Mouse (Mus musculus) C2C12 (cell line): ENCODE measurements around the gene Hip1r. TPM values are rescaled to one million over a fixed set of nuclear protein-coding genes. Genes with fewer than 3 reads are reported as not detected.

Experiments used
- H3K27me3 ChIP-seq: one replicate; pipeline ENCODE4 v1.6.1; 2011; ENCODE audit not compliant: control insufficient read depth, insufficient read depth, insufficient read length
- H3K36me3 ChIP-seq: one replicate; pipeline ENCODE4 v1.6.1; 2011; ENCODE audit not compliant: control insufficient read depth, insufficient read depth
- H3K4me3 ChIP-seq: one replicate; pipeline ENCODE4 v1.5.1; 2011; ENCODE audit warnings: mild to moderate bottlenecking, control low read depth; ENCODE audit not compliant: poor library complexity, insufficient read depth, severe bottlenecking
- H3K79me2 ChIP-seq: one replicate; pipeline ENCODE4 v1.6.1; 2011; ENCODE audit not compliant: control insufficient read depth, insufficient read depth
- H3K79me3 ChIP-seq: one replicate; pipeline ENCODE4 v1.6.1; 2011; ENCODE audit warnings: low read depth, control low read depth
- H3ac ChIP-seq: one replicate; pipeline ENCODE3; 2011; ENCODE audit warnings: low read depth; ENCODE audit not compliant: control insufficient read depth, insufficient read length
- CEBPB ChIP-seq: IDR thresholded peaks from one replicate; pipeline ENCODE4 v1.6.1; 2011; ENCODE audit warnings: low read depth, mild to moderate bottlenecking, control low read depth, moderate library complexity
- CTCF ChIP-seq: IDR thresholded peaks from one replicate; pipeline ENCODE4 v1.5.1; 2011; ENCODE audit not compliant: control insufficient read depth, insufficient read depth, insufficient read length
- FOSL1 ChIP-seq: IDR thresholded peaks from one replicate; pipeline ENCODE4 v1.8.0; 2011; ENCODE audit warnings: mild to moderate bottlenecking, low read length; ENCODE audit not compliant: poor library complexity, insufficient read depth, severe bottlenecking
- MAX ChIP-seq: IDR thresholded peaks from one replicate; pipeline ENCODE4 v1.6.1; 2011; ENCODE audit warnings: mild to moderate bottlenecking, control low read depth
- MYOD1 ChIP-seq: IDR thresholded peaks from one replicate; pipeline ENCODE4 v1.6.1; 2011; ENCODE audit warnings: low read depth; ENCODE audit not compliant: control insufficient read depth, insufficient read length
- MYOG ChIP-seq: IDR thresholded peaks from one replicate; pipeline ENCODE4 v1.6.1; 2011; ENCODE audit not compliant: control insufficient read depth, insufficient read length; ENCODE audit errors: extremely low read depth
- USF1 ChIP-seq: IDR thresholded peaks from one replicate; pipeline ENCODE4 v1.6.1; 2011; ENCODE audit warnings: low read depth, mild to moderate bottlenecking, control low read depth, moderate library complexity
- polyA plus RNA-seq: library from polyadenylated mRNA; unstranded; fragments of >200 nt; fragmentation: generic; extraction: Trizol; gene quantifications from one replicate; pipeline ENCODE4 v1.2.1, GENCODE M21; 2012; ENCODE audit warnings: missing spikeins

Gene Hip1r
- polyA plus RNA-seq, 1 experiment, result 24.3 TPM

DNA sequence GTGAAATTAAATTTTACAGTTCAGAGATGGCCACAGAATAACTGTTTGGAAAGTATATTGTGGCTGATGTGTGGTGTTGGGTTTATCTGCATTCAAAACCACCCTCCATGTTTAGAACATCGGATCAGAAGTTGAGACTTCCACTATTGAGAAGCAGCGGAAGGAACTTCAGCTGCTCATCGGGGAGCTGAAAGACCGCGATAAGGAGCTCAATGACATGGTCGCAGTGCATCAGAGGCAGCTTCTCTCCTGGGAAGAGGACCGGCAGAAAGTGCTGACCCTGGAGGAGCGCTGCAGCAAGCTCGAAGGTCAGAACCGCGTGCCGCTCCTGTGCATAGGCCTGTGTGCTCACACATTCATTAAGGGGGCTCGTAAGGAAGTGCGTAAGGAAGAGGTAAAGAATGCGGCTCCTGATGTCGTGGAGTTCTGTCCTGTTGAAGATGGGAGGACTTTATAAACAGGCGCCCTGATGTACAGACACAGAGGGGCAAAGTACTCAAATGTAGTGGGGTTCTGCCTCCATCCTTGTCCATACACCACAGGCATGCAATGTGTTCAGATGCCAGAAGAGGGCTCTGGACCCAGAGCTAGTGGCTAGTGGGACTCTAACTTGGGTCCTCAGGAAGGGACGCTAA lies 39.4 kb upstream of the Hip1r start:
- Histone ChIP-seq H3K79me2 (no peaks in the 10 kb centered on the region), H3K79me3 (no peaks in the 10 kb centered on the region), H3K4me3 (no peak overlapping the region), H3K27me3 (no peaks in the 10 kb centered on the region), H3K36me3 (peaks cover 4% of the 10 kb centered on the region), H3ac (no peak overlapping the region)
- no peak for TF ChIP-seq MAX
- no peak for TF ChIP-seq FOSL1
- no peak for TF ChIP-seq MYOD1
- TF ChIP-seq CTCF, result no peak
- TF ChIP-seq MYOG, result no peak
- TF ChIP-seq CEBPB, result no peak
- no peak for TF ChIP-seq USF1

- Histone ChIP-seq H3K79me2 (no peaks in the 10 kb centered on the region), H3K4me3 (no peak overlapping the region), H3ac (no peak overlapping the region), H3K27me3 (no peaks in the 10 kb centered on the region), H3K36me3 (no peaks in the 10 kb centered on the region), H3K79me3 (no peaks in the 10 kb centered on the region)
- TF ChIP-seq MAX, result no peak
- TF ChIP-seq MYOD1, result no peak
- TF ChIP-seq CTCF, result no peak
- no peak for TF ChIP-seq USF1
- no peak for TF ChIP-seq FOSL1
- TF ChIP-seq MYOG, result no peak
- TF ChIP-seq CEBPB, result no peak
Observed at GRCm38 (mm10) chr5:123935931-123936330, 37.5 kb upstream of the Hip1r start.

DNA sequence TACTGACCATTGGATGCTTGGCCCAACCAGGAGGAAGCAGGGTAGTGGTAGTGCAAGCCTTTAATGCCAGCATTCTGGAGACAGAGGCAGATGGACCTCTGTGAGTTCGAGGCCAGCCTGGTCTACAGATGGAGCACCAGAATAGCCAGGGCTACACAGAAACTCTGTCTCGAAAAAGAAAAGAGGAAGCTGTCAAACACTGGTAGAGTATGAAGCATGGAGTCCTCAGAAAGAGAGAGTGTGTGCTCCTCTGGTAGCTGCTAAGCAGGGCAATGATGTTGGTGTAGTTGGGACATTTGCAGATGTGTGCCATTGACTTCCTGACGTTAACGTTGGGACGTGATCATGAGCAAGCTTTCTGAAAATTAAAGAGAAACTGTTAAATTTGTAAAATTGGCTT lies 34.9 kb upstream of the Hip1r start:
- TF ChIP-seq MAX (no peak), CEBPB (no peak), CTCF (no peak)

DNA sequence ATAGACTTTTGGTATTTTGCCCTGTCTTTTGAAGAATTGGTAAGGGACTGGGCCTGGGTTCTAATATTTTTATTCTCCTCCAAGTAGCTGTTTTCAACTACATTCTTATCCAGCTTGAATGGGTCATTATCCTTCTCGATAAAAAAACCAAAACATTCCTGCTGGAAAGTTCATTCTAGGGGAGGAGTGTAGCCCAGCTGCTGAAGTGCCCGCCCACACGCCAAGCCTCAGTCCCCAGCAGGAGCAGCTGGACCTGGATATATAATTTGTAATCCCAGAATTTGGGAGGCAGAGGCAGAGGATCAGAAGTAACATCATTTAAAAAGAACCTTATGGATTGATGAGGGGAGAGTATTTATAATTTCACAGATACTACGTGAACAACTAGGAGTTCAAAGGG lies 26.9 kb upstream of the Hip1r start:
- H3K79me3 ChIP-seq, result no peaks in the 10 kb centered on the region
- H3K4me3 ChIP-seq, result no peak overlapping the region
- no peak overlapping the region for H3ac ChIP-seq
- TF ChIP-seq CTCF (no peak), FOSL1 (no peak)
- no peaks in the 10 kb centered on the region for H3K36me3 ChIP-seq
- H3K27me3 ChIP-seq, result no peaks in the 10 kb centered on the region
- H3K79me2 ChIP-seq, result no peaks in the 10 kb centered on the region

More for the DNA sequence above, 34.9 kb upstream of the Hip1r start:
- H3K79me3 ChIP-seq, result no peaks in the 10 kb centered on the region
- H3K36me3 ChIP-seq, result no peaks in the 10 kb centered on the region
- no peaks in the 10 kb centered on the region for H3K27me3 ChIP-seq
- H3K4me3 ChIP-seq, result no peak overlapping the region
- no peaks in the 10 kb centered on the region for H3K79me2 ChIP-seq
- H3ac ChIP-seq, result no peak overlapping the region

GRCm38 (mm10) chr5:123947041-123947761 lies 26.2 kb upstream of the Hip1r start:
- H3ac ChIP-seq, result no peak overlapping the region
- no peaks in the 10 kb centered on the region for H3K79me3 ChIP-seq
- H3K79me2 ChIP-seq, result no peaks in the 10 kb centered on the region
- H3K4me3 ChIP-seq, result no peak overlapping the region
- no peaks in the 10 kb centered on the region for H3K36me3 ChIP-seq
- H3K27me3 ChIP-seq, result no peaks in the 10 kb centered on the region
- TF ChIP-seq FOSL1, result no peak
- no peak for TF ChIP-seq CTCF
- no peak for TF ChIP-seq MYOD1
- TF ChIP-seq USF1, result no peak
- TF ChIP-seq MAX, result no peak
- TF ChIP-seq MYOG, result no peak
- no peak for TF ChIP-seq CEBPB

GRCm38 (mm10) chr5:123952365-123953045 lies 20.9 kb upstream of the Hip1r start:
- H3K36me3 ChIP-seq, result no peaks in the 10 kb centered on the region
- H3K27me3 ChIP-seq, result no peaks in the 10 kb centered on the region
- TF ChIP-seq CEBPB (no peak), USF1 (no peak), FOSL1 (no peak), MYOD1 (no peak), CTCF (no peak), MAX (no peak), MYOG (no peak)
- no peaks in the 10 kb centered on the region for H3K79me3 ChIP-seq
- no peaks in the 10 kb centered on the region for H3K79me2 ChIP-seq
- no peak overlapping the region for H3ac ChIP-seq
- H3K4me3 ChIP-seq, result no peak overlapping the region
